Mouse (Mus musculus) heart, embryonic 11.5 days (tissue): ENCODE results near the gene Fam214a. TPM values are rescaled to one million over a fixed set of nuclear protein-coding genes. Genes with fewer than 3 reads are reported as not detected.

Source experiments
- ATAC-seq: fragments of 200-750 bp; cut with Nextera tagmentation; replicated peaks from 2 replicates; pipeline ENCODE4 v1.8.0; 2017; ENCODE audit warnings: moderate library complexity; ENCODE audit not compliant: insufficient number of reproducible peaks, low FRiP score, low TSS enrichment
- H3K27ac ChIP-seq: fragments of 300-500 bp; sonication (generic); 2 replicates; pipeline ENCODE4 v1.5.1; 2014; ENCODE audit warnings: mild to moderate bottlenecking, low read depth, low read length
- H3K27me3 ChIP-seq: fragments of 300-500 bp; sonication (generic); 2 replicates; pipeline ENCODE4 v1.6.1; 2014; ENCODE audit warnings: mild to moderate bottlenecking, low read length, mixed read lengths; ENCODE audit not compliant: control insufficient read depth, insufficient read depth
- H3K36me3 ChIP-seq: fragments of 300-500 bp; sonication (generic); 2 replicates; pipeline ENCODE4 v1.6.1; 2014; ENCODE audit warnings: mild to moderate bottlenecking, low read length, moderate library complexity, mixed read lengths; ENCODE audit not compliant: control insufficient read depth, insufficient read depth
- H3K4me1 ChIP-seq: fragments of 300-500 bp; sonication (generic); 2 replicates; pipeline ENCODE4 v1.6.1; 2014; ENCODE audit warnings: low read length; ENCODE audit not compliant: control insufficient read depth, insufficient read depth
- H3K4me2 ChIP-seq: fragments of 300-500 bp; sonication (generic); 2 replicates; pipeline ENCODE4 v1.6.1; 2014; ENCODE audit warnings: mild to moderate bottlenecking, moderate library complexity
- H3K4me3 ChIP-seq: fragments of 300-500 bp; sonication (generic); 2 replicates; pipeline ENCODE4 v1.5.1; 2014; ENCODE audit warnings: low read depth, low read length
- H3K9ac ChIP-seq: fragments of 300-500 bp; sonication (generic); 2 replicates; pipeline ENCODE4 v1.6.1; 2014; ENCODE audit warnings: mild to moderate bottlenecking, low read depth, low read length, moderate library complexity
- H3K9me3 ChIP-seq: fragments of 300-500 bp; sonication (generic); replicated peaks from 2 replicates; pipeline ENCODE4 v1.6.1; 2016; ENCODE audit warnings: low read length; ENCODE audit not compliant: control insufficient read depth
- WGBS: fragments of 180-500 bp; shearing (Covaris S2); extraction: QIAGEN DNeasy Blood & Tissue Kit; methylation state at CpG from one replicate; pipeline ENCODE4 v1.1.7; 2014; ENCODE audit not compliant: insufficient replicate concordance; 5-methylcytosine and 5-hydroxymethylcytosine counted together
- polyA plus RNA-seq: library from polyadenylated mRNA; unstranded; fragments of >200 nt; fragmentation: Nextera tagmentation; extraction: Ambion mirVana; gene quantifications from 2 replicates; pipeline ENCODE4 v1.2.1, GENCODE M21; 2014

Fam214a gene
- polyA plus RNA-seq, 1 experiment from 2014 or later = 9.7 TPM

GRCm38 (mm10) chr9:75051841-75052240 is 99.2 kb downstream of the Fam214a start:
- no peaks in the 10 kb centered on the region for H3K27me3 ChIP-seq
- H3K9me3 ChIP-seq = no peaks in the 10 kb centered on the region
- H3K4me2 ChIP-seq = no peak overlapping the region
- no peak overlapping the region for H3K27ac ChIP-seq
- H3K4me3 ChIP-seq = no peak overlapping the region
- H3K4me1 ChIP-seq = no peaks in the 10 kb centered on the region
- no peak overlapping the region for H3K9ac ChIP-seq
- no peak for ATAC-seq
- WGBS = 84% methylated on average over 4 of the region's 4 CpGs
- no peaks in the 10 kb centered on the region for H3K36me3 ChIP-seq

- peaks cover 4% of the 10 kb centered on the region; the same call in 1 of the 2 replicates for H3K36me3 ChIP-seq
- H3K4me3 ChIP-seq = no peak overlapping the region
- no peak for ATAC-seq
- WGBS = 95% methylated on average over 5 of the region's 5 CpGs
- H3K27me3 ChIP-seq = no peaks in the 10 kb centered on the region
- no peak overlapping the region for H3K4me2 ChIP-seq
- no peaks in the 10 kb centered on the region for H3K4me1 ChIP-seq
- H3K9ac ChIP-seq = no peak overlapping the region
- H3K27ac ChIP-seq = no peak overlapping the region
- no peaks in the 10 kb centered on the region for H3K9me3 ChIP-seq
Observed at GRCm38 (mm10) chr9:75055046-75055445, 102.4 kb downstream of the Fam214a start.

GRCm38 (mm10) chr9:75064678-75065331 is 112.1 kb downstream of the Fam214a start:
- Histone ChIP-seq H3K4me2 (no peak overlapping the region), H3K27ac (no peak overlapping the region), H3K9ac (no peak overlapping the region), H3K9me3 (no peaks in the 10 kb centered on the region), H3K36me3 (no peaks in the 10 kb centered on the region), H3K27me3 (no peaks in the 10 kb centered on the region), H3K4me3 (no peak overlapping the region), H3K4me1 (no peaks in the 10 kb centered on the region)
- no peak for ATAC-seq
- WGBS = 72% methylated on average over 9 of the region's 9 CpGs

GRCm38 (mm10) chr9:75070457-75071028 is 117.9 kb downstream of the Fam214a start, which contains the start of gene Myo5a:
Gene Myo5a (plus strand): TSS chr9:75071015.
- peak within 1 kb of the TSS; percentile 96 for H3K4me2 ChIP-seq
- 21% methylated on average over 23 of the region's 23 CpGs for WGBS
- H3K4me3 ChIP-seq = peak within 1 kb of the TSS; percentile 87
- H3K27ac ChIP-seq = peak within 1 kb of the TSS; percentile 81
- no peaks in the 10 kb centered on the region for H3K27me3 ChIP-seq
- no peaks in the 10 kb centered on the region; the same call in 1 of the 2 replicates for H3K4me1 ChIP-seq
- no peaks in the 10 kb centered on the region for H3K9me3 ChIP-seq
- no peak; the same call in 1 of the 2 replicates for ATAC-seq
- peak within 1 kb of the TSS; percentile 89 for H3K9ac ChIP-seq
- H3K36me3 ChIP-seq = no peaks in the 10 kb centered on the region

GRCm38 (mm10) chr9:75071029-75071705 is 118.5 kb downstream of the Fam214a start:
- H3K4me2 ChIP-seq = peak overlapping the region; percentile 96
- no peaks in the 10 kb centered on the region; the same call in 1 of the 2 replicates for H3K4me1 ChIP-seq
- WGBS = under 1% methylated on average over 75 of the region's 92 CpGs
- H3K36me3 ChIP-seq = no peaks in the 10 kb centered on the region
- peak; percentile 95 for ATAC-seq
- no peaks in the 10 kb centered on the region for H3K9me3 ChIP-seq
- H3K27ac ChIP-seq = peak overlapping the region; percentile 81
- H3K9ac ChIP-seq = peak overlapping the region; percentile 89
- H3K27me3 ChIP-seq = no peaks in the 10 kb centered on the region
- peak overlapping the region; percentile 87 for H3K4me3 ChIP-seq

GRCm38 (mm10) chr9:75071706-75072192 is 119.1 kb downstream of the Fam214a start:
- peak; percentile 4; the same call in 1 of the 2 replicates for ATAC-seq
- Histone ChIP-seq H3K27me3 (no peaks in the 10 kb centered on the region), H3K9me3 (no peaks in the 10 kb centered on the region), H3K4me3 (peak overlapping the region; percentile 87), H3K36me3 (no peaks in the 10 kb centered on the region), H3K9ac (peak overlapping the region; percentile 89), H3K4me2 (peak overlapping the region; percentile 96), H3K4me1 (no peaks in the 10 kb centered on the region; the same call in 1 of the 2 replicates), H3K27ac (peak overlapping the region; percentile 81)
- WGBS = under 1% methylated on average over 29 of the region's 29 CpGs

- H3K9ac ChIP-seq = no peak overlapping the region; the same call in 1 of the 2 replicates
- no peak for ATAC-seq
- no peaks in the 10 kb centered on the region for H3K9me3 ChIP-seq
- no peaks in the 10 kb centered on the region for H3K36me3 ChIP-seq
- H3K27me3 ChIP-seq = no peaks in the 10 kb centered on the region
- H3K4me2 ChIP-seq = peak overlapping the region; percentile 96
- WGBS = 26% methylated on average over 3 of the region's 3 CpGs
- H3K4me1 ChIP-seq = no peaks in the 10 kb centered on the region; the same call in 1 of the 2 replicates
- peak overlapping the region; percentile 81; the same call in 1 of the 2 replicates for H3K27ac ChIP-seq
- H3K4me3 ChIP-seq = peak overlapping the region; percentile 87
Observed at GRCm38 (mm10) chr9:75072361-75072760, 119.7 kb downstream of the Fam214a start.

- Histone ChIP-seq H3K4me2 (no peak overlapping the region), H3K4me1 (0 out of 2 replicates have a peak, but pooled peaks cover 2% of the 10 kb centered on the region), H3K27me3 (no peaks in the 10 kb centered on the region), H3K27ac (no peak overlapping the region), H3K36me3 (no peaks in the 10 kb centered on the region), H3K4me3 (no peak overlapping the region), H3K9ac (no peak overlapping the region), H3K9me3 (no peaks in the 10 kb centered on the region)
- no peak for ATAC-seq
Observed at GRCm38 (mm10) chr9:75077191-75077590, 124.5 kb downstream of the Fam214a start.
